Mouse (Mus musculus) cerebellum, adult 11-12 months (tissue): Measurements from ENCODE around the gene Aknad1.

Source experiments
- DNase-seq: peaks from one replicate; pipeline ENCODE4 v3.0.0; 2022

The Aknad1 gene

DNA sequence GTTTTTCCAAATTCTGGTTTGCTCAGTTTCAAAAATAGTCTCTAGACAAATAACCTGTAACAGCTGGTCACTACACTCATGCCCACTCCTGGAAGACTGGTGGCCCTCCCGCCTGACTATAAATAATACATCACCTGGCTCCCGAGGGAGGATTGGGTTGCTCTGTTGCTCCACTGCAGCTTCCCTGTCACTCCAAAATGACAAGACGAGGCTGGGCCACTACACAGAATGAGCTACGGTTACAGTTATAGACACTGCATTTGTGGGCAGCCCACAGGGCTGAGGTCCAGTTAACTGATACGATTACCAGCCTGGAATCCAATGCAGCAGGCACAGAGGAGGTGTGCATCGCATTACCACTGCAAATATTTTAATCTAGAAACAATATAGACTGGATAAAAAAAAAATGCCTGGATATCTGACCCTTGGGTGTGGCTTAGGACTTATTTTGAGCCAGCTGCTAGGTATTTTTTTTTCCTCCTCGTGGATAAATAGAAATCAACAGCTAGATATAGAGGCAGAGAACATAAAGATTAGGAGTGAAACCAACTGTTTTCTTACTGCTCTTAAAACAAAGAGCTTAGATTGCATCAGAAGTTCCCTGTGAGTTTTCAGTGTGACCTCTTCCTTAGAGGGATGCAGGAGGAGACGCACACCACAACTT is at the start of gene Aknad1:
Gene Aknad1 (plus strand): TSS at position 614 of the 664 bp plus-strand sequence.
- no peak for DNase-seq

DNA sequence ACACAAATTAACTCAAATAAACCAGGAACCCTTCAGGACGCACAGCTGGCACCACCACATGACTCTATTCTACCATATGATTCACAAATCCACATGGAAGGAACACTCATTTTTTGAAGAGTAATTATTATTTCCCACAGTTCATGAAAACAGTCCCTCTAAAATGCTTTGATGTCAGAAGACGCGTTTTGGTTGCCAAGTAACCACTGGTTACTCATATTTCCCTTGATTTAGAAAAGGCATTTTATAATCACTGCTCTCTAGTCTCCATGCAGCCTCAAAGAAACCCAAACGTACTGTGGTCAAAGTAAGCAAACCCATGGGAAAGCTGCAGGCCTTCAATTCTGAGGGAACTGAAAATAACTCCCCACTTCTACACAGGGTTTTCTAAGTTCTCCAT is 49.5 kb upstream of the Aknad1 start:
- no peak for DNase-seq

DNA sequence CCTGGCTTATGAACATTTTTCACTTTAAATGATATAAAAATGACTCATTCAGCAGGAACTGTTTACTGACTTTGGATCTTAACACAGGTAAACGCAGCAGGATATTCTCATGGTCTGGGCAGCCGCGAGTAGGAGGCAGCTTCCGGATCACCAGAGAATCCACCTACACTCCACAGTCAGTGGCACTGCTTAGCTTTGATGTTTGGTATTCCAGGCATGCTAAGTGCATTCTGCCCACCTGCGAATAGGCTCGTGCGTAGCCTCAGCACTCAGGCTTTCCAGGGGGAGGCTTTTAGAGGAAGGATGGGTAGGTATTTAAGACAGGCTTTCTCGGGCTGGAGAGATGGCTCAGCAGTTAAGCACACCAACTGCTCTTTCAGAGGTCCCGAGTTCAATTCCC is 45.1 kb upstream of the Aknad1 start:
- DNase-seq: no peak

DNA sequence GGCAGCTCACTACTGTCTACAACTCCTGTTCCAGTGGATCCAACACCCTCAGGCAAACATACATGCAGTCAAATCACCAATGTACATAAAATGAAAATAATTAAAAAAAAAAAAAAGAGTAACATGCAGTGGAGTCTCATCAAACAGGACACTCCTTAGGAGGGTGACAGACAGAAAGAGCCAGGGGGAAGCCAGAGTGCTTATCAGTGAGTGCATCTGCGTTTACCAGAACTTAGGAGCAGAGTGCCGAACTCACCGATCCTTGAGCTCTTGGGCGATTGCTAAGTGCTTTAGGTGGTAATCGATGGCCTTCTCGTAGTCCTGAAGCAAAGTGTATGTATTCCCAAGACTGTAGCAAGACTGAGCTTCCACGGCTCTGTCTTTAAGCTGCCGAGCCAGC is 40.8 kb upstream of the Aknad1 start:
- no peak for DNase-seq

DNA sequence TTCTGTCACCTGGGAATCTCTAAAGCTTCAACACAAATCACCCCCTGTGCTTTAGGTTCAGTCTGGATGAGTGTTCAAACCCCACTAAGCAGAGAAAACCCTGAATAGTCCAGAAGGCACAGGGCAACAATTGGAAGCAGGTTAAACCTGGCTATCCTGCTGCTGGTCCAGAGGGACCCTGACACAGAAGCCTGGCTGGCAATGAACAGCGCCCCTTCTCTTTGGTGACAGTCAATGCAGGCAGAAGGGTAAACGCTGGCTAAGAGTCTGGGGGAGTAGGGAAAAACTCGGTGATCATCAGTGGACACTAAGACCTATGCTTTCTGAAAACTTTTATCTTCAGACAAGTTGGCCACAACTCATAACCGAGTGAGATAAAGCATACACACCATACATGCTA is 39.7 kb upstream of the Aknad1 start:
- DNase-seq: no peak

DNA sequence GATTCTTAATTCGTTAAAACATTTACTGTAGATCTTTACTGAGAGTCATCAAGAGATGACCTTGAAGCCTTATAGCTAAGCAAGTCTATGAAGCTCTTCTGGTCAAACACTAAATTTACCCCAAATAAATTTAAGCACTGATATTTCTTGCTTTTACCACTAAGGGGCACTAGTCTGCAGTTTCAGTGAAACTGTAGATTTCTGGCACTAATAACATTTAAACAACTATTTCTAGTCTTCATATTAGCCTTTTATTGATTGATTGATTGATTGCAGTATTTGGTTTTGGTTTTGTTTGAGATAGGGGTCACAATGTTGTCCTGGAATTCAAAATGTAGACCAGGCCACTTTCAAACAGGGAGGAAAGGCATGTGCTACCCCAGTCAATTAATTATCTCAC is 38.2 kb upstream of the Aknad1 start:
- no peak for DNase-seq

DNA sequence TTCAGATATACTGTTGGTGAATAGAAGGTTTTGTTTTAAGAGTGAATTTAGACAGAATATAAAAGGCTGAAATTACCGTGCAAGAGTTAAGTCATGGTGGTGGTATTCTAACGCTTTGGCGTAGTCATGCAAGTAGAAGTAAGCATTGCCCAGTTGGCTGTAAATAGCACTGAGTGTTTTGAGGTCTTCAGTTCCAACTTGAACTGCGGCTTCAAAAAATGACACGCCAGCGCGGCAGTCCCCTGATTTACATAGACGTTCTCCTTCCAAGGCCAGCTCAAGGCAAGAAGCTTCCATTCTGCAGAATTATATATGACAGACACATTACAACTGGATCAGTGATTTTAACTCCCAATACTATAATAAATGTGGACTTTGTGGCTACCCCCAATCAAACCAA is 36.7 kb upstream of the Aknad1 start:
- DNase-seq: no peak

DNA sequence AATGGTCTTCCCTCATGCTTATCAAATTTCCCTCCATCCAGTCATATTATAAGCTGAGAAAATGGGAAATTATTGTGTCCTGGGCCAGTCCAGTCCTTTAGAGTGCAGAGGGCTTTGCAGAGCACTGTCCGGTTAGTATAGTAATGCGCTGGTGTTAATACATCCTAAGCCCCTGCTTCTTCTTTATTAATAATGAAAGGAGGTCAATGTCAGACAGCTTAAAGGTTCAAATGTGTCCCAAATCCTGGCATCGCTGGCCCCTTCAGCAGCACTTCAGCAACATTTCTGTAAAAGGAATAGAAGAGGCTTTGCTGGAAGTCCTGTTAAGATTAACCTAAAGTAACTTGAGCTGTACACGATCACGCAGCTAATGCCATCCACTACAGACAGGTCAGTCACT is 28.2 kb upstream of the Aknad1 start:
- DNase-seq: no peak

DNA sequence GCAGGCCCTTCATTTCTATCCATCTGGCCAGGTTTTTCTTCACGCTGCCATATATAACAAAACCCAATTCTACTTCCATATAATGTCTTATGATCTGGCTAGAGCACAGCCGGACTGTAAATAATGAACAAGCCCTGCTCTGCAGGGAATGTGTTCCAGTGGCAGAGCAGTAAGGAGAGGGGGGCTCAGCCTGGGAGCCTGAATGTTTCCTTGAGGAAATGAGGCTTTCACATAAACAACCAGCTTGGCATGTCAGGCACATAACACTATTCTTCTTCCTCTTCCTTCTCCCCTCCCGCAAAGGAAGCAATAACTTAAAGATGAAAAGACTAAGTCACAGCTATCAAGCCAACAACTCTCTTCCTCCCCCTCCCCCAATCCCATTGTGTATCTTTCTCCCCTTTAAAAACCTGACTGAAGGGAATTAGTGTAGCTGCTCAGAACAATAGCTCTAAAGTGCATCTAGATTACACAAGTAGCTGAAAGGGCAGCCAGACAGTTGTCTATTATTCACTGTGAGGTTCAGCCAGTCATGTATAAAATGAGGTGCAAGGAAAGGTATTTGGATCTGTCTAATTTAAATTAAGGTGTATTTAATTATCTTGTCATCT is 26.3 kb upstream of the Aknad1 start:
- DNase-seq: no peak

DNA sequence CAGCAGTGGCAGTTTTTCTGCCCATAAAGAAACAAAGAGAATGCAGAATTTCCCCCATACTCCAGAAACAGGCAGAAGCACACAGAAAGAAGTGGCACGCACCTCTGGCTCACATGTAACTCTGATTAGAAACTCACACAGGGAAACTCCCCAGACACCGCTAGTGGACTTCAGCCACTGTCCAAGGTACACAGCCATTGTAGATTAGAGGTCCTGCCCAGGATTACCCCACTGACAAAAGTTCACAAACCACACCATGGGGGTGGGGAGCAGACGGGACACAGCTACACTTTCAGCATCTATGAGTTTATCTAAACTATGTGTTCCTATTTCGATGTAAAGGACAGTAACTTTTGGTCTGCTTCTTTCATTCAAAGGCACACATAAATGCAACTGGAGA is 24.6 kb upstream of the Aknad1 start:
- no peak for DNase-seq

DNA sequence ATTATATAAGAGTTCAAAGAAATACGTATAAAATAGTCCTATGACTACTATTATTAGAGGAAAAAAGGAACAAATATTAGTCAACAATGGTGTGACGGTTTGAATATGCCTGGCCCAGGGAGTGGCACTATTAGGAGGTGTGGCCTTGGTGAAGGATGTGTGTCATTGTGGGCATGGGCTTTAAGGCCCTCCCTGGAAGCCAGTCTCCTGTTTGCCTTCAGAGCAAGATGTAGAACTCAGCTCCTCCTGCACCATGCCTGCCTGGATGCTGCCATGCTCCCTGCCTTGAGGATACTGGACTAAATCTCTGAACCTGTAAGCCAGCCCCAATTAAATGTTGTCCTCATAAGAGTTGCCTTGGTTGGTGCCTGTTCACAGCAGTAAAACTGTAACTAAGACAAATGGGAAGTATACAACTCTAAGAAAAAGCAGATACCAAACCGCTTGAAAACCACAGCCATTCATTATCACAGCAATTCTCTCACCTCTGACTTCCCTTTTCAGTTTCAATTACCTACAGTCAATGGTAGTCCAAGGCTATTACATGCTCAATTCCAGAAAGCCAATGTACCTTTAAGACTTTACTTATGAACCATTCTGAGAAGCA is 21.5 kb upstream of the Aknad1 start:
- no peak for DNase-seq

DNA sequence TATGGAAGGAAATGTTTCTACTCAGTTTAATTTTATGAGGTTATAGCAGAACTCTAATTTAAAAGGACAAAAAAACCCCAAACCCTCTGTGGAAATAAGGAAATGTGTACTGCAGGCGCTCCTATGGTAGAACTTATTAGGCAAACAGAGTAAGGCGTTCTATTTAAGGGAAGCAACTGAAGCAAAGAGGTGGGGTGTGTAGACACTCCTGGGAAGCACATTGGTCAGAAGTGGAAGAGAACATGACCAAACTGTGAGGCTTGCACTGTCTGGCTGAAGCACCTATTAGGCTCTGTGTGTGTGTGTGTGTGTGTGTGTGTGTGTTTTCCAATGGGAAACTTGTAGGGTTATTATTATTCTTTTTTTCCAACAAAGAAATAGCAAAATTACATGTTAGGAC is 20.1 kb upstream of the Aknad1 start:
- no peak for DNase-seq

DNA sequence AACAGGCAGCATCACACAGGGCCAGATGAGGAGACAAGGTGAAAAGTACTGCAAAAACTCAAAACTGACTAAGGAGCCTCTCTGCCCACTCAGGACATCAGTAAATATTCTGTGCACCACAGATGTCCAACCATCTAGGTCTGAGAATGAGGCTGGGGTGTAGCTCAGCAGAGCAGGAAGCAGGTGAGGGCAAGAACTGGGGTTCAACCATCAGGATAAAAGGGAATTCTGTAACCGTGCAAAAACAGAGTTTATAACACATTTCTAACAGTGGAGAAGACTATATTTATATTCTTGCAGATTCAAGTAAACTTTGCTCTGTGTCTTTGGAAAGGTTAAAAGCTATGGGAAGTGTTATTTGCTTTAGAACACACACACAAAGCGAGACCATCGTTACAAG is 19.7 kb upstream of the Aknad1 start:
- no peak for DNase-seq

DNA sequence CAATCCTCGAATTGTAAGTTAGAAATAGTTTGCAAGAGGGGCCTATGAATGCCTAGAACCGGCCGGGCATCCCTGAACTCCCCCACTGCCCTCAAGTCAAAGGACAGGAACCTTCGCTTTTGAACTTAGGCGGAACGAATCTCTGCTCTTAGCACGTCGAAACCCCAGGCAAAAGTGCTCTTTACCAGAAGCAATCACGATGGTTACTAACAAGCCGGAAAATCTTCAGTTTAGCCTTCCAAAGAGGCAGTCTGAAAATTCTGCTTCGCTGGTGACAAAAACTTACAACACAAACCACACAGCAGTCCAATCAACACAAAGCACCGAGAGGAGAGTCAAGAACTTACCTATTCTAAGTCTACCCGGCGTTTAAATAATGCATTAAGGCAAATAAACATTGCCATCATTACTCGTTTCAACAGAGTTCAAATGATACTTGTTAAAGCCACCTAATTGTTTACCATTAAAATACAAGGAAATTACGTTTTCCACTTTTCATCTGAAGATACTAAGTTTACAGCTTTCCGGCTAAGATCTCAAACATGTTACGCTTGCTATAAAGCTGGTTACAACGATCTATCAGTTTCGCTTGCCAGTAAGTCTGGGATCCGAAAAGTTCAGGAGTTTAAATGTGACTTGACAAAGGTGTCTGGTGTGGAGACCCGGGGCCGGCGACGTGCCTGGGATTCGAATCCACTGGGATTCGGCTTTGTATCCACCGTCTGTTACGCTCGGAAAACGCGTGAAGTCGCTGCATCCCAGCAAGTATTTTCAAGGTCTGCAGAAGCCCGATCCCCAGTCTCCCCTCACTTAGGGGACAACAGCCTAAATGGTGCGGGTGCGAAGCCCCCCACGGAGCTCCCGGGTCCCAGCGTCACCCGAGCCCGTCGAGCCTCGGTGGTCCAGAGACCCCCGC is 18.1 kb upstream of the Aknad1 start:
- no peak for DNase-seq

DNA sequence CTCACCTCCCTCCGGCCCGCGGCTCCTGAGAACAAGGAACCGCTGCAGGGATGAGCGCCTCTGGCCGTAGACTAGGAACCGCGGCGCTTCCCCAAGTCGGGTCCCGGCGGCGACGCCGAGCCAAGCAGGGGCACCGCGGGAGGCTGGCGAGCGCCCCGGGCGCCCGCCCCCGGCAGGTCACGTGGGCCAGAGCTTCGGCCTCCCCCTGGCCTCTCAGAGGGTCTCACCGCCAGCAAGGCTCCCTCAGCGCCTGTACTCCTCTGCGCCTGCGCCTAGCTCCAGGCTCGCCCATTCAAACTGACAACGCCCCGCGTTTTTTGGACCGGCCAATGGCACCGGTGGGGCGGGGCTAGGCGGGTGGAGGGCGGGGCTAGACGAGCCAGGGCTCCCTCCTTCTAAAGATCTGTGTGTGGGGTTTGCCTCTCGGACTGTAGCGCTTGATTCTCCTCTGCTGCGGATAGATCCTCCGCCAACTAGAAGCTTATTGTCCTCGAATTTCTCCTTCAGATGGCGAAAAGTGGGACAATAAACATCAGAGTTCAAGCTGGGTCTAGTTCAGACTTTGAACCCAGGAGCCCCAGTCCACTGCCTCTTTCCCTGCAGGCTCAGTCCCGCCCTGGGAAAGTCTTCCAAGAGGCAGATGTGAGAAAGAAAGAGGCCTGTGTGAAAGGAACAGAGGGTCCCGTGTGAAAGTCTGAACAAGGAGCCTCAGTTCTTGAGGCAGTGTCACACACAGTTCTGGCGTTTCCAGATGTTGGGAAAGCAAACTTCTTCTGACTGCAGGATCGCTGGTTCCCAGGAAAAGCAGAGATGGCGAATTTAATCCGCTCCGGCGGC is 17.2 kb upstream of the Aknad1 start, which contains the start of gene Gpsm2:
Gene Gpsm2 (minus strand): TSS at position 274 of the 837 bp plus-strand sequence.
- DNase-seq: peak; percentile 87

DNA sequence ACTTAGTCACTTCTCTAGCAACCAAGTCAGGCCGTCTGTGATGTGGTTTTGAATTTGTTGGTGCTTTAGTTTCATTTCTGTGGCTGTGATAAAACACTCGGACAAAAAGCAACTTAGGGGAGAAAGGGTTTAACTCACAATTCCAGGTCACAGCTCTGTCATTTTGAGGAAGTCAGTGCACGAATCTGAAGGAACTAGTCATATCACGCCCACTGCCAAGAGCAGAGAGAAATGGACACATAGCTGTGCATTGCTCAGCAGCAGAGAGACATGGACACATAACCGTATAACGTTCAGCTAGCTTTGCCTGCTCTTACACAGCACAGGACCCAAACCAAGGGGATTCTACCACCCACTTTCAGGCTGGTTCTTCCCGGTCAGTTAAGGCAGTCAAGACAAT is 13.0 kb upstream of the Aknad1 start:
- no peak for DNase-seq

DNA sequence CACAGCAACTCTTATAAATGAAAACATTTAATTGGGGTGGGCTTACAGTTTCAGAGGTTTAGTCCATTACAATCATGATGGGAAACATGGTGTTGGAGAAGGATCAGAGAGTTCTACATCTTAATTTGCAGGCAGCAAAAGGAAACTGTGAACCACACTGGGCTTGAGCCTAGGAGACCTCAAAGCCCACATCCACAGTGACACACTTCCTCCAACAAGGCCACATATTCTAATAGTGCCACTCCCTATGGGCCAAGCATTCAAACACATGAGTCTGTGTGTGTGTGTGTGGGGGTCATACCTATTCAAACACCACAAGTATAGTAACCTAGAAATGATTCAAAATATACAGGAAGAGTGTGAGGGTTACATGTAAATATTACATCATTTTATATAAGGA is 12.1 kb upstream of the Aknad1 start:
- DNase-seq: no peak

DNA sequence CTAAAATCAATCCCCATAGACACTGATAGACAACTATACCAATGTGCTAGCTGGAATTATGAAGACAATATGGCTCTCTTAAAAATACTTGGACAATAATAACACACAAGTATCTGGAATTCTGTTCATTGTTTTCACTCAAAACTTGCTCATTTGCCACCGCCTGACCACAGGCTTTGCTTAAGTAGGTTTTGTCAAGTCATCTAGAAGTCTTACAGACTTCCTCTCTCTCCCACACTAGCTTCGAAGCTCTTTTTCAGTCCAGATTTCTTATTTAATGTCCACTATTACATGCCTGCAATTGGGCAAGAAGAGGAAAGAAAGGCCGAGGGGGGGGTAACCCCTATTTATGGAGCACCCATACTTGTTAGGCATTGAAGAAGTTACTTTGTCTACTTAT is 11.7 kb upstream of the Aknad1 start:
- DNase-seq: no peak

DNA sequence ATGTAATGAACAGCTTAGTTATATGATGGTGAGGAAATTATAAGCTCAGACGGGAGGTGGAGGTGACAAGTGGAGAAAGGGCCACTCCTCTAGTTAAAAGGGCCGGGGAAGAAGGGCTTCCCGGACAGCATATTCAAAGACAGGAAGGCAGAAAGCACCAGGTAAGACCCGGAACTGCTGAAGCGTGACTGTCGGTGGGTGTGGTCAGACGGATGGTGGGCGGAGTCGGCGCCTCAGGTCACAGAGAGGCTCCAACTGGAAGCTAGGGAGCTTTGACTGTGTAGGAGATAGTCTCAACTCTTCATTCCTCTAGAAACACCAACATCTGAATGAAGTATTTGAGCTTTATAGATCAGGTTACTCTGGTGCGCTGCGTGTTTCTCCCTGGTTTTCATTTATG is 9.1 kb upstream of the Aknad1 start:
- DNase-seq: no peak

DNA sequence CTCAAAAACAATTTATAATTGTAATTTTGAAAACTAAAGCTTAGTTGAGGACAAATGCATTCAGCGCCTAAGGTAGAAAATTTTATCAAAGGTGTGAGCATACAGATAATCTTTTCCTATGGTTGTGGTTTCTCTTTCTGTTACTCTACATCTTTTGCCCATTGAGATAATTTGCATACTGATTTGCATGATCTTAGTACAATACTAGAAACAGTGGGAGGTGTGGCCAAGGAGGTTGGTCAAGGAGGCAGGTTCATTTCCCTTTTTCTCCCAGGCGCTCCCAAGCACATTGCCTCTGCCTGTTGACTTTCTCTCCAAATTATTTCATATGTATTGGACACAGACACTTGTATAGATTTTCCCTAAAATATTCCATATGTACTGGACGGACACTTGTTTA is 1.7 kb upstream of the Aknad1 start:
- no peak for DNase-seq

DNA sequence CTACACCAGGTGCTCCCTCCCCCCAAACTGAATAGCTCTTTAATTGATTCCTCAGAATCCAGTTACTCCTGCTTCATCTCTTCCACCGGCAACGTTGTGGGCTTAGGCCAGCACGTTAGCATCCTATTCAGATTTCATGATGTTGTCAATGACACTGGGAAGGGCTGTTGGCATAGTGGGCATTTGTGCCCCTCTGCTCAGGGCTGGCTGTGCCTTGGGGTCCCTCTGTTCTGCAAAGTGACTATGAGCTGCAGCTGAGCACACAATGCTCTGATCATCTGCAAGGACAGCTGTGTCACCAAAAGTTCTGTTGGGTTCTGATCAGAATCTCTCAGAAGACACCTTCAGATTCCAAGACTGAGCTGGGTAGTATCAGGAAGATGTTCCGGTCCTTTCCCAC is 4.6 kb downstream of the Aknad1 start:
- DNase-seq: no peak

DNA sequence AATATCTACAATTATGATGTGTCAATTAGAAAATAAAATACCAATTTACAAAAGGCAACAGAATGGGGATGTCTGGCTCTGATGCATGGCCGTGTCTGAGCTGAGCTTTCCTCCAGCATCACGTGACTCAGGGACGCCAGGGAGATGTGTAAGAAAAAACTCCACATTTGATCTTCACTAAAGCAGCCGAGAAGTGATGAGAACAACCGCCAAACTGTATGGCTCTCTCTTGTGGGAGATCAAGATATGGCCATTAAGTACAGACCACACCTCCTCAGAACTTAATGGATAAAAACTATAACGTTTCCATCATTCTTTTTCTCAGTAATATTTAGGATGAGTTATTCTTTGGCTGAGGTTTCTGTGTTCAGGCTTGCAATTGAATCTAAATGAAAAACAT is 11.6 kb downstream of the Aknad1 start:
- DNase-seq: no peak

DNA sequence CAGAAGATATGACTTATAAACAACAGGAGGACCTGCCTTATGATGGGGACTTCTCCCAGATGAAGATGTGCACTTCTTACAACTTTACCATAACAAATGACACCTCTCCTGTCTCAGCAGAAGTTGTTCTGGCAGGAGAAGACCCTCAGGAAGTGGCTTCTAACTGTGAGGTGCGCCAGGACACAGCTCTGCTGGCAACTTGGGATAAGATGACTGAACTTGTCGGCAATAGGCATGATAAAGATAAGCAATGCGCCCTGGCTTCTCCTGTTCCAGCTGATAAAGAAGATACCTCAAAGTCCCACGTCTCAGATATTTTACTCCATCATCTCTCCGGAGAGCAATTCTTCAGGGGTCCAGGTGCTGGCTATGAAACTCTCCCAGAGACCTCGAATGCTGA is 12.2 kb downstream of the Aknad1 start:
- DNase-seq: no peak
